Mouse (Mus musculus) R1 (cell line): ENCODE data around the gene Ctdspl.

Source experiments
- DNase-seq: peaks from one replicate; pipeline ENCODE4 v3.0.0-alpha.2; 2018; ENCODE audit warnings: low read depth, low spot score

Gene Ctdspl

GRCm38 (mm10) chr9:119060701-119061100 lies 134.4 kb downstream of the Ctdspl start:
- DNase-seq, result no peak

- peak; percentile 84 for DNase-seq
These were observed 136.9 kb downstream of the Ctdspl start for GRCm38 (mm10) chr9:119063036-119063644.

GRCm38 (mm10) chr9:119064296-119064695 lies 138.0 kb downstream of the Ctdspl start:
- peak; percentile 68 for DNase-seq

- DNase-seq, result peak; percentile 73
These were observed 141.3 kb downstream of the Ctdspl start for GRCm38 (mm10) chr9:119067601-119068000.

- no peak for DNase-seq
These were observed 142.0 kb downstream of the Ctdspl start for GRCm38 (mm10) chr9:119068266-119068665.

DNA sequence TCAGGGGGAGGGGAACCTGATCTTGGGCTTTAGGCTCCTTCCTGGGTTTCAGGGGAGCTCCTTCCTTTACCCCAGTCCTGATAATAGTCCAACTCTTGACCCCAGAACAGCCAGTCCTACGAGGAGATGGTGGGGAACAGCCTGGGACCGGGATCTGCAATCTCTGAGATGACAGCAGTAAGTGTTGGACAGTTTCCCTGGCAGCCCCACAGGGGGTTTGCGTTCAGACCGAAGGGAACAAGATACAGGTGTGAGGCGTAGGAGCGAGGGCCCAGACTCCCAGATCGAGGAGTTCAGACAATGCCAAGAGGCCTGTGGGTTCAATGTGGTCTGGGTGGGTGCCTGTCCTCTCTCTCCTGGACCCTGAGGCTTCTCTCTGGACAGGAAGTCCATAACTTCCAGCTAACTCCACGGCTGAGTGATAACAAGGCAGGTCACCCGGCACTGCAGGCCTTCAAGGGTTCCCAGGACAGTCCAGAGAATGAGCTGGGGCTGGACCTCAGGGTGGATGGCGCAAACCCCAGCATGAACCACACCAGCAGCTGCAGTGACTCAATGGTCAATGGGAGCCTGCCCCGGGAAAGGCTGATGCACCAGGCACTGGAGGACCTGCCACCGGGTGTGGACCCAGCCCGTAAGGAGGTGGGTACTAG lies 144.0 kb downstream of the Ctdspl start:
- DNase-seq, result no peak

DNA sequence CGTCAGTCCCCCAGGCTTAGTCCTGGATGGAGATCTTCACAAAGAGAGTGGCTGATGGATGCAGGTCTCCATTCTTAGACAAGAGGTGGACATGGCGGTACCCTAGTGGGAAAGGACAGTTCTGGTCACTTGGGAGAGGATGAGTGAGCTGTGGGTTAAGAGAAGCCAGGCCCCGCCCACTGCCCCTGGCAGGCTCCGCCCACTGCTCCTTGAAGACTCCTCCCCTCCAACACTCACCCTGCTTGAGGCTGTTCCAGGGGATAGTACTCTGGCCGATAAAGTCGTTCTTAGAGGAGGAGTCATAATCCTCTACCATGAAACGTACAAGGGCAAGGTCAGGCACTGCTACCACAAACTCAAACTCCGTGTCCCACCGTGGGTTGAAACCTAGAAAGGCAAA lies 145.5 kb downstream of the Ctdspl start:
- peak; percentile 71 for DNase-seq

- peak; percentile 64 for DNase-seq
These were observed 147.1 kb downstream of the Ctdspl start for GRCm38 (mm10) chr9:119073184-119073895.

DNA sequence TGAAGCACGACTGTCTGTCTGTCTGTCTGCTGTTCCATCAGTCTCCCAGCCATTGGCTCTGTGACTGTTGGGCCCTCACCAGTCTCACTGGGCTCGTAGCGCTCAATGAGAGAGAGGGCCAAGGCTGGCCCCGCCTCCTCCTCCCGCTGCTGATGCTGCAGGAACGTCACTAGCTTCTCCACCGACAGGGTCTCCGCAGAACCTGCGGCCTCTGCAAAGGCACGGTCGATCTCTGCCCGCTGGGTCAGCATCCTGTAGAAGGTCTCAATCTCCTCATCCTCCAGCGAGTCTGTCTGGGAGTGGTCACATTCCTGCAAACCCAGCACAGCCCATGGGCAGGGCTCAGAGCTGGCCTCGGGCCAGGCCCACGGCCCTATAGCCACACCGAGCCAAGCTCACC lies 149.4 kb downstream of the Ctdspl start:
- DNase-seq, result peak; percentile 72

GRCm38 (mm10) chr9:119080040-119080675 lies 153.9 kb downstream of the Ctdspl start:
- peak; percentile 90 for DNase-seq

- DNase-seq, result peak; percentile 77
These were observed 155.8 kb downstream of the Ctdspl start for GRCm38 (mm10) chr9:119082039-119082438.

GRCm38 (mm10) chr9:119082656-119083430 lies 156.6 kb downstream of the Ctdspl start:
- DNase-seq, result peak; percentile 94

GRCm38 (mm10) chr9:119083966-119084365 lies 157.7 kb downstream of the Ctdspl start:
- DNase-seq, result peak; percentile 89

DNA sequence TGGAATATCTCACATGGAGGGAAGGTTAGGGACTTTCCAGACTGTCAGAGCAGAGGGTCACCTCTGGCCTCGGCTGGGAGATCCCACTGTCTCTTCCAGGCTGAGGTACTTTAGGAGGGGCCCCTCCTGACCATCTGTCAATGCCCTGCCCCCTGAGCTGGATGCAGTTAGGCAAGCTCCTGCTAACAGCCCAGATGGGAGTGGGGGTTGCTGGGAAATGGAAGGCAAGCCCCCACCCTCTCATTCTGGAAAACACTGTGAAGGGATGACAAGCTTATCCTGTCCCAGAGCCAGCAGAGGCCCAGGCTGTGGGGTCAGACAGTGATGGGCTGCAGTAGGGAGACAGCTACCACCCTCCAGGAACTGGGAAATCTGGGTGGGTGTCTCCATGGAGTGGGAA lies 160.2 kb downstream of the Ctdspl start:
- no peak for DNase-seq

DNA sequence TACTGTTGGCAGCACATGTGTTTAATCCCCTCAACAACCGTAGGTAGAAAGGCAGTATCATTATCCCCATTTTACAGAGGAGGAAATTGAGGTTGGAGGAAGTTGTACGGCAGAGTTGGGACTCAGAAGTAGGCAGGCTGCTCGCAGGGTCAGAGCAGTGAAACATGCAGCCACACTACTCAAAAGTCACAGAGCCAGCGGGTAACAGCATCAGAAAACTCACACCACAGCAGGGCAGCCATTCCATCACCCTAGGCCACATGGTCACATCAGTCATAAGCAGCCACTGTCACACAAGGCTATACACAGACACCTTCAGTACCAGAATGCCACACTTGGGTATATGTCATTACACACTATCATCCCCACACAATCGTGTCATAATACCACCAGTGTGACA lies 161.1 kb downstream of the Ctdspl start:
- no peak for DNase-seq

DNA sequence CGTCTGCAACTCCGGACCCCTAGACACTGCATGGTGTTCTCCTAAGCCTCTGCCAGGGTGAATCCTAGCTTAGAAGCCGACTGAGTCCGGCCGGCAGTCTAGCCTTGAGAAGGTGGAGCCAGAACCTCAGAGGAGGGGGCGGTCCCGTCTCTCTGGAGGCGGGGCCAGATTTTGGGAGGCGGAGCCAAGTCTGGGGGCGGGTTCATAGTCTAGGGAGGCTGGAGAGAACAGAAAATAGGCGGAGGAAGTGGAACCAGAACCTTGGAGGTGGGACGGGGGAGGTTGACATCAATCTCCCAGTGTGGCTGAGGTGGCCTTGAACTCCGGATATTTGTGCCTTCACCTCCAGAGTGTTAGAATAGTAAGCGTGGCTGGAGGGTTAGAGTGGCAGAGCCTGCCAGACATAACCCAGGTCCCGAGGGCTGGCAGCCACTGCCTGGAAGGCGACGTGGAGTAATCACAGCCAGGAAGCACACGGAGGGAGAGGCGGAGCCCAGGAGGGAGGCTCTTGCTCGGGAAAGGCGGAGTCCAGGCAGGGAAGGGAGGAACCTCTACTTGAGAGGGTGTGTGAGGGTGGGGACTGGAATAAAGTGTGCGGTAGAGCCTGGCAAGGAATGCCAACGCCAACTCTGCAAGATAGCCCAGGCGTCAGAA lies 162.0 kb downstream of the Ctdspl start:
- DNase-seq, result peak; percentile 97

GRCm38 (mm10) chr9:119089437-119089836 lies 163.2 kb downstream of the Ctdspl start:
- DNase-seq, result no peak

- DNase-seq, result no peak
These were observed 164.2 kb downstream of the Ctdspl start for GRCm38 (mm10) chr9:119090462-119090861.

DNA sequence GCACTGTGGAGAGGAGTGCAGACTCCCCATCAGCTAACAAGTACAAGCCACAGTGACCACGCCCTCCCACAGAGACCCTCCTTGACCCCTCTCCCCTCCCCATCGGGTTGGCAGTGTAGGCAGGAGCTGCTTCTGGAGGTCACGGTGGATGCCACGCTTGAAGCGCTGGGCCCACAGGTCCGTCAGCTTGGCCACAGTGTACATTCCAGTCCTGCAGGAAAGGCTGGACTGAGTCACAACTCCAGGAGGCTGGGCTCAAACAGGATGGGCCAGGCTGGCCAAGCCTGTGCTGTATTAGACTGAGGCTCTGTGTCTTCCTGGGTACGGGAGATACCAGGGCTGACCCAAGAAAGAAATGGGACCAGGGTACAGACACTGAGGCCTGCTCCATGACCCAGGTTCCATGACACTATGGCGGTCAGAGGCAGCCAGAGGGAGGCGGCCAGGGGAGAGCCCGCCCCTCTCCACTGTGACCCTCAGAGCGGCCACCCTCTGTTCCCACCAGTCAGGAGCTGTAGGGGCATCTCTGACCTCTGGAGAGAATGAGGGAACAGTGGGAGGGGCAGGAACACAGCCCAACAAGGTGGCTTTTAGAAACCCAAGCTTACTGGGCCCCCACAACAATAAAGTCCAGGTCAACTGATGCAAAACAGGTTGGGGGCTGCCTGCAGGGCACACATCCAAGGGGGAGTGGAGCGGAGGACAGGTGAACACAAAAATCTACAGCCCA lies 165.5 kb downstream of the Ctdspl start:
- no peak for DNase-seq
